Mouse (Mus musculus) limb, embryonic 10.5 days (tissue): ENCODE measurements around the gene Rfxap. TPM values are rescaled to one million over a fixed set of nuclear protein-coding genes. Genes with fewer than 3 reads are reported as not detected.

ENCODE experiments used
- DNase-seq: peaks from one replicate; pipeline ENCODE4 v3.0.0-alpha.2; 2017; ENCODE audit warnings: low spot score
- H3K27ac ChIP-seq: fragments of 300-500 bp; sonication (generic); 2 replicates; pipeline ENCODE4 v1.5.1; 2016; ENCODE audit warnings: mild to moderate bottlenecking
- H3K27me3 ChIP-seq: fragments of 300-500 bp; sonication (generic); 2 replicates; pipeline ENCODE4 v1.6.1; 2016; ENCODE audit warnings: low read depth, mild to moderate bottlenecking; ENCODE audit not compliant: poor library complexity, severe bottlenecking
- H3K36me3 ChIP-seq: fragments of 300-500 bp; sonication (generic); 2 replicates; pipeline ENCODE4 v1.6.1; 2016; ENCODE audit warnings: mild to moderate bottlenecking, moderate library complexity
- H3K4me1 ChIP-seq: fragments of 300-500 bp; sonication (generic); 2 replicates; pipeline ENCODE4 v1.6.1; 2016
- H3K4me3 ChIP-seq: fragments of 300-500 bp; sonication (generic); 2 replicates; pipeline ENCODE4 v1.5.1; 2016; ENCODE audit warnings: mild to moderate bottlenecking, moderate library complexity
- H3K9me3 ChIP-seq: fragments of 300-500 bp; sonication (generic); replicated peaks from 2 replicates; pipeline ENCODE4 v1.6.1; 2016; ENCODE audit warnings: mild to moderate bottlenecking
- WGBS: fragments of 180-500 bp; shearing (Covaris S2); methylation state at CpG from one replicate; pipeline ENCODE4 v1.1.7; 2016; 5-methylcytosine and 5-hydroxymethylcytosine counted together
- polyA plus RNA-seq: library from polyadenylated mRNA; unstranded; fragments of >200 nt; fragmentation: Nextera tagmentation; extraction: Ambion mirVana; gene quantifications from 2 replicates; pipeline ENCODE4 v1.2.1, GENCODE M21; 2016

Rfxap gene
- 35.0 and 35.4 TPM in 2 replicates for polyA plus RNA-seq

- Histone ChIP-seq H3K4me3 (peak within 1 kb of the TSS; percentile 90), H3K27ac (peak within 1 kb of the TSS; percentile 95)
- under 1% methylated on average over 52 of the region's 52 CpGs for WGBS
Measured at GRCm38 (mm10) chr3:54807666-54808217, at the start of gene Rfxap. Rfxap (minus strand) TSS chr3:54807791.

GRCm38 (mm10) chr3:54835421-54835820 is 27.8 kb upstream of the Rfxap start:
- Histone ChIP-seq H3K4me1 (no peaks in the 10 kb centered on the region), H3K36me3 (no peaks in the 10 kb centered on the region), H3K4me3 (no peak overlapping the region), H3K27me3 (no peaks in the 10 kb centered on the region), H3K27ac (no peak overlapping the region), H3K9me3 (no peaks in the 10 kb centered on the region)
- no peak for DNase-seq
- 74% methylated on average over 2 of the region's 2 CpGs for WGBS

More at GRCm38 (mm10) chr3:54807666-54808217, at the start of gene Rfxap:
- H3K27me3 ChIP-seq = peaks cover 6% of the 10 kb centered on the region; the same call in 1 of the 2 replicates
- H3K36me3 ChIP-seq = peaks cover 26% of the 10 kb centered on the region
- peaks cover 25% of the 10 kb centered on the region for H3K4me1 ChIP-seq
- peak; percentile 99 for DNase-seq
- no peaks in the 10 kb centered on the region for H3K9me3 ChIP-seq

- Histone ChIP-seq H3K4me3 (no peak overlapping the region), H3K4me1 (no peaks in the 10 kb centered on the region), H3K9me3 (no peaks in the 10 kb centered on the region), H3K27me3 (no peaks in the 10 kb centered on the region), H3K36me3 (no peaks in the 10 kb centered on the region), H3K27ac (no peak overlapping the region)
- WGBS = 89% methylated on average over 3 of the region's 3 CpGs
- DNase-seq = no peak
Measured at GRCm38 (mm10) chr3:54832491-54832890, 24.9 kb upstream of the Rfxap start.

- no peaks in the 10 kb centered on the region for H3K27me3 ChIP-seq
- WGBS = 71% methylated on average over 5 of the region's 5 CpGs
- H3K4me3 ChIP-seq = no peak overlapping the region
- H3K9me3 ChIP-seq = no peaks in the 10 kb centered on the region
- DNase-seq = no peak
- H3K4me1 ChIP-seq = no peaks in the 10 kb centered on the region
- no peaks in the 10 kb centered on the region for H3K36me3 ChIP-seq
- no peak overlapping the region for H3K27ac ChIP-seq
Measured at GRCm38 (mm10) chr3:54822526-54822925, 14.9 kb upstream of the Rfxap start.

- no peaks in the 10 kb centered on the region for H3K4me1 ChIP-seq
- H3K9me3 ChIP-seq = no peaks in the 10 kb centered on the region
- peak; percentile 61 for DNase-seq
- 33% methylated on average over 3 of the region's 3 CpGs for WGBS
- no peaks in the 10 kb centered on the region for H3K36me3 ChIP-seq
- no peaks in the 10 kb centered on the region for H3K27me3 ChIP-seq
- no peak overlapping the region for H3K4me3 ChIP-seq
- H3K27ac ChIP-seq = no peak overlapping the region
Measured at GRCm38 (mm10) chr3:54815292-54815691, 7.7 kb upstream of the Rfxap start.

GRCm38 (mm10) chr3:54814622-54815021 is 7.0 kb upstream of the Rfxap start:
- 0 out of 2 replicates have a peak, but pooled peaks cover under 1% of the 10 kb centered on the region for H3K27me3 ChIP-seq
- H3K36me3 ChIP-seq = no peaks in the 10 kb centered on the region
- no peak overlapping the region for H3K27ac ChIP-seq
- no peak overlapping the region for H3K4me3 ChIP-seq
- no peaks in the 10 kb centered on the region for H3K9me3 ChIP-seq
- no peaks in the 10 kb centered on the region for H3K4me1 ChIP-seq
- no peak for DNase-seq
- 87% methylated on average over 6 of the region's 6 CpGs for WGBS

- H3K9me3 ChIP-seq = no peaks in the 10 kb centered on the region
- 78% methylated on average over 6 of the region's 6 CpGs for WGBS
Measured at GRCm38 (mm10) chr3:54813418-54813988, 5.9 kb upstream of the Rfxap start.

GRCm38 (mm10) chr3:54811616-54812015 is 4.0 kb upstream of the Rfxap start:
- no peak for DNase-seq
- peaks cover 13% of the 10 kb centered on the region for H3K4me1 ChIP-seq
- no peak overlapping the region for H3K27ac ChIP-seq
- WGBS = 68% methylated on average over 1 of the region's 1 CpGs
- H3K27me3 ChIP-seq = peaks cover 6% of the 10 kb centered on the region; the same call in 1 of the 2 replicates
- H3K36me3 ChIP-seq = no peaks in the 10 kb centered on the region
- H3K4me3 ChIP-seq = no peak overlapping the region
- no peaks in the 10 kb centered on the region for H3K9me3 ChIP-seq

More at GRCm38 (mm10) chr3:54813418-54813988, 5.9 kb upstream of the Rfxap start:
- H3K4me3 ChIP-seq = no peak overlapping the region
- H3K27me3 ChIP-seq = peaks cover 6% of the 10 kb centered on the region; the same call in 1 of the 2 replicates
- DNase-seq = no peak
- H3K4me1 ChIP-seq = no peaks in the 10 kb centered on the region
- no peak overlapping the region for H3K27ac ChIP-seq
- H3K36me3 ChIP-seq = no peaks in the 10 kb centered on the region

GRCm38 (mm10) chr3:54809111-54809510 is 1.5 kb upstream of the Rfxap start:
- Histone ChIP-seq H3K4me3 (no peak overlapping the region), H3K36me3 (peaks cover 13% of the 10 kb centered on the region), H3K9me3 (no peaks in the 10 kb centered on the region), H3K27ac (no peak overlapping the region), H3K27me3 (peaks cover 6% of the 10 kb centered on the region; the same call in 1 of the 2 replicates), H3K4me1 (peaks cover 25% of the 10 kb centered on the region)
- DNase-seq = no peak
- 67% methylated on average over 5 of the region's 5 CpGs for WGBS

- Histone ChIP-seq H3K4me1 (peaks cover 25% of the 10 kb centered on the region), H3K36me3 (peaks cover 27% of the 10 kb centered on the region), H3K4me3 (peak overlapping the region; percentile 90), H3K27me3 (peaks cover 6% of the 10 kb centered on the region; the same call in 1 of the 2 replicates), H3K27ac (peak overlapping the region; percentile 95), H3K9me3 (no peaks in the 10 kb centered on the region)
- no peak for DNase-seq
- under 1% methylated on average over 56 of the region's 56 CpGs for WGBS
Measured at GRCm38 (mm10) chr3:54807061-54807661, 430 bp downstream of the Rfxap start.

- H3K4me3 ChIP-seq = no peak overlapping the region
- peaks cover 27% of the 10 kb centered on the region for H3K36me3 ChIP-seq
- no peaks in the 10 kb centered on the region for H3K27me3 ChIP-seq
- H3K27ac ChIP-seq = no peak overlapping the region
- WGBS = 95% methylated on average over 8 of the region's 8 CpGs
- H3K9me3 ChIP-seq = no peaks in the 10 kb centered on the region
- H3K4me1 ChIP-seq = peaks cover 25% of the 10 kb centered on the region
- no peak for DNase-seq
Measured at GRCm38 (mm10) chr3:54803713-54804112, 3.9 kb downstream of the Rfxap start.

- Histone ChIP-seq H3K9me3 (no peaks in the 10 kb centered on the region), H3K27me3 (no peaks in the 10 kb centered on the region), H3K36me3 (no peaks in the 10 kb centered on the region), H3K27ac (no peak overlapping the region), H3K4me1 (peaks cover 4% of the 10 kb centered on the region; the same call in 1 of the 2 replicates), H3K4me3 (no peak overlapping the region)
- peak; percentile 37 for DNase-seq
- WGBS = 44% methylated on average over 16 of the region's 16 CpGs
Measured at GRCm38 (mm10) chr3:54797211-54797610, 10.4 kb downstream of the Rfxap start.

GRCm38 (mm10) chr3:54795806-54796205 is 11.8 kb downstream of the Rfxap start:
- DNase-seq = no peak
- peaks cover 4% of the 10 kb centered on the region; the same call in 1 of the 2 replicates for H3K4me1 ChIP-seq
- no peaks in the 10 kb centered on the region for H3K36me3 ChIP-seq
- H3K27me3 ChIP-seq = no peaks in the 10 kb centered on the region
- H3K27ac ChIP-seq = no peak overlapping the region
- no peaks in the 10 kb centered on the region for H3K9me3 ChIP-seq
- WGBS = 95% methylated on average over 1 of the region's 1 CpGs
- H3K4me3 ChIP-seq = no peak overlapping the region
